Mouse (Mus musculus): Measurements from ENCODE around the gene Plcb3.

GRCm38 (mm10) chr19:6952712-6953037, 23.6 kb downstream of the Plcb3 start:
- no peak for TF ChIP-seq CTCF (IDR thresholded peaks at IDR 0.05; ENCODE audit: borderline replicate concordance, control insufficient read depth, extremely low read depth, insufficient read depth, low read length, poor library complexity)
- TF ChIP-seq POLR2A (IDR thresholded peaks at IDR 0.05; ENCODE audit: control insufficient read depth, extremely low read depth, insufficient read depth, low read length, poor library complexity), result no peak

Measured in thymus, adult 2 months (tissue).